Mouse (Mus musculus) limb, embryonic 14.5 days (tissue): Measurements from ENCODE around the gene Trim46. TPM values are rescaled to one million over a fixed set of nuclear protein-coding genes. Genes with fewer than 3 reads are reported as not detected.

ENCODE experiments used
- ATAC-seq: fragments of 200-750 bp; cut with Nextera tagmentation; 2 replicates; pipeline ENCODE4 v1.8.0; 2017; ENCODE audit warnings: low read depth, moderate number of reproducible peaks, moderate TSS enrichment; ENCODE audit not compliant: low FRiP score
- DNase-seq: peaks from one replicate; pipeline ENCODE4 v3.0.0-alpha.2; 2015; ENCODE audit warnings: low spot score
- H3K27ac ChIP-seq: fragments of 300-500 bp; sonication (generic); replicated peaks from 2 replicates; pipeline ENCODE4 v1.5.1; 2014; ENCODE audit warnings: low read depth, mild to moderate bottlenecking, low read length, moderate library complexity, mixed read lengths
- H3K27me3 ChIP-seq: fragments of 300-500 bp; sonication (generic); 2 replicates; pipeline ENCODE4 v1.6.1; 2014; ENCODE audit warnings: low read length, mixed read lengths; ENCODE audit not compliant: control insufficient read depth, insufficient read depth
- H3K36me3 ChIP-seq: fragments of 300-500 bp; sonication (generic); 2 replicates; pipeline ENCODE4 v1.6.1; 2014; ENCODE audit warnings: mild to moderate bottlenecking, low read length, moderate library complexity, mixed read lengths; ENCODE audit not compliant: control insufficient read depth, insufficient read depth
- H3K4me1 ChIP-seq: fragments of 300-500 bp; sonication (generic); 2 replicates; pipeline ENCODE4 v1.6.1; 2014; ENCODE audit warnings: antibody characterized with exemption, low read length, mixed read lengths; ENCODE audit not compliant: control insufficient read depth, insufficient read depth
- H3K4me2 ChIP-seq: fragments of 300-500 bp; sonication (generic); replicated peaks from 2 replicates; pipeline ENCODE4 v1.6.1; 2014; ENCODE audit warnings: low read depth, mild to moderate bottlenecking, low read length, moderate library complexity; ENCODE audit not compliant: severe bottlenecking
- H3K4me3 ChIP-seq: fragments of 300-500 bp; sonication (generic); replicated peaks from 2 replicates; pipeline ENCODE4 v1.5.1; 2014; ENCODE audit warnings: low read length
- H3K9ac ChIP-seq: fragments of 300-500 bp; sonication (generic); 2 replicates; pipeline ENCODE4 v1.6.1; 2014; ENCODE audit warnings: mild to moderate bottlenecking, low read depth, low read length, moderate library complexity; ENCODE audit not compliant: severe bottlenecking
- H3K9me3 ChIP-seq: fragments of 300-500 bp; sonication (generic); 2 replicates; pipeline ENCODE4 v1.6.1; 2016; ENCODE audit warnings: low read length; ENCODE audit not compliant: control insufficient read depth
- POLR2A ChIP-seq: fragments of 200-500 bp; IDR thresholded peaks from 2 replicates; pipeline ENCODE4 v1.8.0; 2012; ENCODE audit warnings: inconsistent platforms, mild to moderate bottlenecking, moderate library complexity, borderline replicate concordance; ENCODE audit not compliant: insufficient read depth, insufficient read length; ENCODE audit errors: extremely low read depth
- WGBS: fragments of 180-500 bp; shearing (Covaris S2); extraction: QIAGEN DNeasy Blood & Tissue Kit; methylation state at CpG from one replicate; pipeline ENCODE4 v1.1.7; 2014; 5-methylcytosine and 5-hydroxymethylcytosine counted together
- polyA plus RNA-seq, 2 experiments: library from polyadenylated mRNA; depleted of rRNA in 1 of 2; stranded (reverse) in 1 of 2; unstranded in 1 of 2; fragments of >200 nt; fragmentation: Nextera tagmentation in 1 of 2; extraction: Ambion mirVana in 1 of 2; gene quantifications; 2 replicates each; pipeline versions ENCODE4 v1.2.1 to v1.2.3; 2012 to 2014

The Trim46 gene
- polyA plus RNA-seq, 2 experiments = 3.9 to 19.0 TPM

GRCm38 (mm10) chr3:89203142-89203514 is 43.0 kb downstream of the Trim46 start:
- DNase-seq (no peak), ATAC-seq (no peak)
- H3K9me3 ChIP-seq = no peaks in the 10 kb centered on the region
- peaks cover 4% of the 10 kb centered on the region for H3K4me1 ChIP-seq
- no peak overlapping the region for H3K27ac ChIP-seq
- H3K9ac ChIP-seq = peak overlapping the region; percentile 43
- peak overlapping the region; percentile 52 for H3K4me2 ChIP-seq
- H3K36me3 ChIP-seq = peaks cover 30% of the 10 kb centered on the region
- no peaks in the 10 kb centered on the region for H3K27me3 ChIP-seq
- no peak for TF ChIP-seq POLR2A
- H3K4me3 ChIP-seq = peak overlapping the region; percentile 46
- 36% methylated on average over 5 of the region's 5 CpGs for WGBS

DNA sequence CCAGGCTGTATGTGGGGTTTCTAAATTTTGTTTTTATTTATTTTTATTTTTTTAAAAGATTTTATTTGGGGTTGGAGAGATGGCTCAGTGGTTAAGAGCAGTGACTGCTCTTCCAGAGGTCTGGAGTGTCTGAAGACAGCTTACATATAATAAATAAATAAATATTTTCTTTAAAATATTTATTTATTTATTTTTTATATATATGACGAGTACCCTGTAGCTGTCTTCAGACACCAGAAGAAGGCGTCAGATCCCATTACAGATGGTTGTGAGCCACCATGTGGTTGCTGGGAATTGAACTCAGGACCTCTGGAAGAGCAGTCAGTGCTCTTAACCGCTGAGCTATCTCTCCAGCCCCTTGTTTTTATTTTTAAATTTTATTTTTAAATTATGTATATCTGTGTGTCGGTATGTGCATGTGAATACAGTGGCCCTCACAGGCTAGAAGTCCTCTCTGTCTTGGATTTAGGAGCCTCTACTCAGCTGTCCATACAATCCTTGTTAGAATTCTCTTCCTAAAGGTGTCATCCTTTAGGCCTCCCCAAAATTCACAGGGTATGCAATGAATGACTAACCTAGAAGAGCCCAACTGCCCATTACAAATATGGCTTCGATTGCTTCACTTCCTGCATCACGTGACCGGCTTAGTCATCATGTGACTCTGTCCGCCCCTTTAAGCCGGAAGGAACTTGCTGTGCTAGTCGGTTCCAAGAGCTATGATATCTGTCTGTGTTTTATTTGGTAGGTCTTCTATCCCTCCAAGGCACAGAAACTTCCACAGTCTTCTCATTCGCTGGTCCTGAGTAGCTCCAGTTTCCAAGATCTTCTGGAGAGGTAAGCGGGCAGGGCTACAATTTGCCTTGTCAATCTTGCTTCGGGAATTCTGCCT is 43.6 kb downstream of the Trim46 start, which contains the start of gene Gba:
Gene Gba, plus strand, starts transcription at position 676 of the 889 bp plus-strand sequence.
- Histone ChIP-seq H3K27ac (no peak within 1 kb of the TSS), H3K27me3 (no peaks in the 10 kb centered on the region), H3K36me3 (peaks cover 24% of the 10 kb centered on the region), H3K9me3 (no peaks in the 10 kb centered on the region), H3K4me1 (peaks cover 4% of the 10 kb centered on the region), H3K9ac (peak within 1 kb of the TSS; percentile 43), H3K4me3 (peak within 1 kb of the TSS; percentile 46), H3K4me2 (peak within 1 kb of the TSS; percentile 52)
- TF ChIP-seq POLR2A = no peak
- 27% methylated on average over 13 of the region's 13 CpGs for WGBS
- DNase-seq (peak; percentile 97), ATAC-seq (peak; percentile 92)

- WGBS = 76% methylated on average over 3 of the region's 3 CpGs
- peaks cover 12% of the 10 kb centered on the region for H3K4me1 ChIP-seq
- ATAC-seq (no peak), DNase-seq (no peak)
- H3K27ac ChIP-seq = no peak overlapping the region
- no peaks in the 10 kb centered on the region for H3K9me3 ChIP-seq
- H3K9ac ChIP-seq = no peak overlapping the region
- H3K4me3 ChIP-seq = no peak overlapping the region
- no peak for TF ChIP-seq POLR2A
- H3K36me3 ChIP-seq = no peaks in the 10 kb centered on the region; the same call in 1 of the 2 replicates
- no peak overlapping the region for H3K4me2 ChIP-seq
- H3K27me3 ChIP-seq = no peaks in the 10 kb centered on the region
These were observed 46.3 kb downstream of the Trim46 start for GRCm38 (mm10) chr3:89199839-89200238.

DNA sequence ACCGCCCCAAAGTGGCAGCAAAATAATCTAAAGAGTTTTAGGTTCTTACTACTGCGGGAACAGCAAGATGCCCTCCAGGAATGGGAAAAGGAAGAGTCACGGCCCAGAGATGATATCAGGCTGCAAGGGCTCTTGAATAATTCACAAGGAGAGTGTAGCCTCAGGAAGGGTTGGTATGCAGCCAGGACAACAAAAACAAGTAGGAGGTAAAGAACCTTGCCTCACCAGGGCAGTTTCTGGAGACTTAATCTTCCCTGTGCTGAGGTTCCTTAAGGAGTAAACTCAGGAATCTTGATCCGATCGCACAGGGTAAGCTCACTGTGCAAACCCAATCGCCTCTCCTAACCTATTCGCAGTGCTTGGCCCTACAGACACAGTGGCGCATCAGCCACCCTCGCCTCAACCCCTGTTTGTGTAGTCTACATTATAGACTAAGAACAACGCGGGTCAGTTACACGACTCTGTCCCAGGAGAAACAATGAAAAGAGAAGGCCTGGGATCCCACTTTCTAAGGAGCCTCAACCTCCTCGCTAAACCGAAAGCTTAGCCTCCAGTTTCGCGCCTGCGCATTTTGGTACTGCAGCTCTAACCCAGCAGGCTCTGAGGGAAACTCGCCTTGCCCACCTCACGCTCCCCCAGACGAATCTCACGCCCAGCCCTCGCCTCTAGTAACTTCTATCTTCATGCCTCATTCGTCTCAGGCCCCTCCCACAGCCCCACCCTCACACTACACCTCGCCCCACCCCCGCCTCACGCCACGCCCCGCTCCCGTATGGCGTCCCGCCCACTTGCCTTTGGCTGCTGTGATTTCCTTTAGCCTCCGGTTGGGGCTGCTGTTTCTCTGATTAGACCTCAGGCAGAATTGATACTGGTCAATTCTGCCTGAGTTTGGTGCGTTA is 49.9 kb downstream of the Trim46 start:
- TF ChIP-seq POLR2A = peak; percentile 76; the same call in 1 of the 2 replicates
- Histone ChIP-seq H3K4me1 (peaks cover 8% of the 10 kb centered on the region), H3K9me3 (no peaks in the 10 kb centered on the region), H3K9ac (peak overlapping the region; percentile 60), H3K36me3 (no peaks in the 10 kb centered on the region), H3K4me3 (peak overlapping the region; percentile 40), H3K27ac (peak overlapping the region; percentile 67), H3K4me2 (peak overlapping the region; percentile 66), H3K27me3 (no peaks in the 10 kb centered on the region)
- 11% methylated on average over 33 of the region's 33 CpGs for WGBS
- ATAC-seq (peak; percentile 96), DNase-seq (peak; percentile 96)

DNA sequence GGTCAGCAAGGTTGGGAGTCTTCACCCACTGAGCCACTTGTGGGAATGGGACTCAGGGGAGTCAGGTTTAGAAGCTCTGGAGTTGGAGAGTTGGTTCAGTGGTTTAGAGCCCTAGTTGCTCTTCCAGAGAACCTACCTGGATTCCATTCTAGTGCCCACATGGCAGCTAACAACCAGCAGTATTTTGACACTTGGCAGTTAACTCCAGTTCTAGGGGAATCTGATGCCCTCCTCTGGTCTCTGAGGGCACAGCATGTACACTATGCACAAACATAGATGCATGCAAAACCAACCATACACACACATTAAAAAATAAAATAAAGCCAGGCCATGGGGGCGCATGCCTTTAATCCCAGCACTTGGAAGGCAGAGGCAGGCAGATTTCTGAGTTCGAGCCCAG is 52.3 kb downstream of the Trim46 start:
- Histone ChIP-seq H3K4me2 (no peak overlapping the region), H3K36me3 (peaks cover 2% of the 10 kb centered on the region), H3K4me3 (no peak overlapping the region), H3K9me3 (no peaks in the 10 kb centered on the region), H3K9ac (no peak overlapping the region), H3K4me1 (peaks cover 8% of the 10 kb centered on the region), H3K27ac (no peak overlapping the region), H3K27me3 (no peaks in the 10 kb centered on the region)
- WGBS = 91% methylated on average over 2 of the region's 2 CpGs
- TF ChIP-seq POLR2A = no peak
- no peak for DNase-seq
- no peak for ATAC-seq
